Mouse (Mus musculus) left cerebral cortex, postnatal 10 days (tissue): Measurements from ENCODE around the gene Stat5a. TPM values are rescaled to one million over a fixed set of nuclear protein-coding genes. Genes with fewer than 3 reads are reported as not detected.

ENCODE experiments used
- DNase-seq, 2 experiments: peaks; one replicate each; pipeline ENCODE4 v3.0.0; 2021 to 2022; ENCODE audit warnings: low spot score in 2 of 2, mixed read lengths in 1 of 2; ENCODE audit errors: extremely low spot score in 1 of 2
- intact Hi-C: fragments of 180-260 bp; cut with DNase I; formaldehyde crosslinking; loops from one replicate; pipeline ENCODE4 v1.15.1; 2025
- total RNA-seq, 2 experiments: library from RNA; stranded (reverse); gene quantifications; 2 replicates each; pipeline ENCODE4 v1.2.3; 2021

The Stat5a gene
- total RNA-seq, 2 experiments from 2014 or later: 2.0 to 3.4 TPM

DNA sequence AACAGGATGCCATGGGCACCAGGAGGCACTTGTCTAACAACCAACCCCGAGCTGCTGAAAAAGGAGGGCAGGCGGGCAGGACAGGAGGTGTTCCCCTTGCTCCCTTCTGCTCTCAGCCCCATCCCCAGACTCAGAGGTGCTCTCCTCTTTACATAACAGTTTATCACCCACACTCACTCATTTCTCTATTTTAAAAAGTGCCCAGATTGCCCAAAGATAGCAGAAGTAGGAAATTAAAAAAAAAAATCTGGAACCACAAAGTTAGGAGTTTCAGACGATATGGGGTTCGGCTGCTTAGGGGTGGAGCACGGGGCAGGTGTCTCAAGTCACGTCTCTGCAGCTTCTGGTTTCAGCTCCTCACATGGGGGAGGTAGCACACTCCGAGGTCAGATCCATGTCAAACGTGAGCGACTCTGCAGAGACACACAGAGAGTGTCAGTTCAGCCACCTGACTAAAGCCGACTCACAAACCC is 29.2 kb downstream of the Stat5a start:
- intact Hi-C loops: no loop called here
- DNase-seq: no peak

DNA sequence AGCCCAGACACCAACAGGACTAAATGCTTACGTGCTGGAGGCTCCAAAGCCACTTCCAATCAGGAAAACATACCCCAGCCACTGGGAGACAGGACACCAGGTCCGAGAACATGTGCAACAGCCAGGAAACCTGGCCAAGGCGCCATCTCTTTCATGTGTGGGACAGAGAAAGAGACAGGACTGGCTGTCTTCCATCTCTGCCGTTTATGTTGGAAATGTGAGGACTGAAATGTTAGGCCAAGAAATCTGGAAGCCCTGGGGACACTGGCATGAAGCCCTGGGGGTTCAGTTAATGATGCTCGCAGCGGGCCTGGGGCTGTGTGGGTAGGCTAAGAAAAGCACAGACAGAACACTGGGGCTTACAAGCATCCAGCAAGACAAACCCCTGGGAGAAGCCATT is 31.3 kb downstream of the Stat5a start:
- intact Hi-C loops: no loop called here
- DNase-seq: peak in 1 of 2 experiments; percentile 46

DNA sequence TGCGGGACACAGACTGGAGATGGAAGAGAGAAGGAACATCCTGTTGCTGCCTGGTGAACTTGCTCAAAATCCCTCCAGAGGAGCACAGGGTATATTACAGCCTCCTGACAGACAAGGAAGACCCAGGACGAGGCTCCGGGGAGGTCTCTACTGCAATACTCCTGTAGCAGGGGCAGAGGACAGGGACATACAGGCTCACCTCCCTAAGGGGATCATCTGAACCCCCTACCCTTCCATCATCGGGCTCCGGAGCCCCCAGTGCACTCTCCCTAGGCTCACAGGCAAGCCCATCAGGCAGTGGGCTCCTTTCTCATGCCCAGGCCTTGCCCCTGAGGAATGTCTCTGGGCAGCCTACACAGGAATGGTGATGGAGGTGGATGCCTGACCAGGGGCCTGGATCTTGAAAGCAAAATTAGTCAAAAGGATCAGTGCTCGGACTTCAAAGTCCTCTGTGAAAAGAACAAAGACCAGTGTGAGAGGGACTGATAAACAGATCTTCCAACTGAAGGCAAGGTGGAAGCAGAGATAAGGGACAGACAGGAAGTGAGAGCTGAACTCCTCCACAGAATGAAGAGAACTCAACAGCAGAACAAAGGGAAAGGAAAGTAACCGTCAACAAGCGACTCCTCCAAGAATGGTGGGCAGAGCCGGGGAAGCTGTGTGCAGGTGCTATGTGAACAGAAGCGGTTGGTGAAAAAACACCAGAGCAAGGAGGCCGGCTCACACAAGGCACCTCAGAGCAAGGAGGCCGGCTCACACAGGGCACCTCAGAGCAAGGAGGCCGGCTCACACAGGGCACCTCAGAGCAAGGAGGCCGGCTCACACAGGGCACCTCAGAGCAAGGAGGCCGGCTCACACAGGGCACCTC is 32.3 kb downstream of the Stat5a start:
- intact Hi-C loops: no loop called here

DNA sequence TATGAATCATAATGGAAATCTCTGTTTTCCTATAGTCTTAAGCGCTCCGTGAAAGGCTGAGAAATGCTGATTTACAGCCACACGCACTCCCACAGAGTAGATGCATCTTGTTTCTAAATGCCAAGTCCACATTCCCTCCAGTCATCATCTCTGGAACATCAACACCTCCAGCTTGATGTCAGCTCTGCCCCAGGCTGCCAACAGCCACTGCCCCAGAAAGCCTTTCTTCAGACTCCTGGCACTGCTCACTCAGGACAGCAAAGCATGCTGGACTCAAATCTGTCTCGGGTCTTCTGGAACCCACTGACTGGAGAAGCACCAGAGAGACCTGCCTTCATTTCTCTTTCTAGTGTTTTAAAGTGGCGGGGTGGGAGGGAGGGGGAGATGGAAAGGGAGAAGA is 33.3 kb downstream of the Stat5a start:
- intact Hi-C loops: no loop called here
- no peak for DNase-seq

More for the DNA sequence above, 32.3 kb downstream of the Stat5a start:
- no peak for DNase-seq

DNA sequence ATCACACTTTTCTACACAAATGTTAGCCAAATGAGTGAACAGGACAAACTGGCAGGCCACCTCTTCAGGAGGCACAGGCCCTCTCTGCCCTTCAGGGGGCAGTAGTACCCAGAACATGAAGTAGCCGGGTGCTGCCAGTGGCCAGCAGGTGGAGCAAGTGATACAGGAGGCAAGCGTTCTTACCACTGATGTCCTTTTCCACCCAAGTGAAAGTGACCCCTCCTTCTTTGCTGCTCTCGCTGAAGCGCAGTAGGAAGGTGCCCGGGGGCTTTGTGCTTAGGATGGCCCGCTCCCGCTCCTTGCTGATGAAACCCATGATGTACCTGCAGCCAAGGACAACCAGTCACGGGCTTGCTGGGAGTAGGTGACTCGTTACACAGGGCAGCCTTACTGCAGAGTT is 34.3 kb downstream of the Stat5a start:
- peak; percentile 72 to 91 for DNase-seq
- intact Hi-C loops: loop anchor here (1.0 kb wide), 1 partner anchor 64 kb away; no protein-coding TSS in a partner anchor

DNA sequence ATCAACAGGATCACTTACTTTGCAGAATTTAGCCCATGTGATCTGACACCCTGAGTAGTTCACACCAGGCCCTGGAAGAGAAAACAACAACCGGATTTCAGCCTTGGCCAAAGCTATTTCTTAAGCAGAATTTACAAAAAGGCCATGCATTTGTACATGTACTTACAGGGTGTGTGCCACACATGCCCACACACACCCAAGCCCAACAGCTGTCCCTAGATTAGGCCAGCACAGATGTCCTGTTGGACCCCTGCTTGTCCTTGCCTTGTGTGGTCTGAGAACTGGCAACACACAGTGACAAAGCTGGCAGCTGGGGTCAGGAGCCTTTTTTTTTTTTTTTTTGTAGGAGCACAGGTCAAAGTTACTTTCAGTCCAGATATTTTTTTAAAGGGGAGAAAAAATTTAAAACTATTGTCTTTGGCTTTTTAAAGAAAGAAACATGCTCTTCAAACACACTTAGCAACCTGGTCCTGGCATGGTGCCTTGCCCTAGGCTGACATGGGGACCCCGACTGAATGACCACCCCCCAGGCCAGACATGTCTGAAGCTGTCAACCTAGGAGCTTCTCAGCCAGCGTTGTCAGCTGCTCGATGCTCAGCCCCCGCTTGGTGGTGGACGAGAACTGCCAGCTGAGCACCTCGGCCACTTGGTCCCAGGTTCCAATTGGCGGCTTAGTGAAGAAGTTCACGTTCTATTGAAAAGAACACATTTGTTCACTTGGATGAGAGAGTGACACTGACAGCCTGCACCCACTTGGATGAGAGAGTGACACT is 35.2 kb downstream of the Stat5a start:
- no peak for DNase-seq
- intact Hi-C loops: no loop called here

DNA sequence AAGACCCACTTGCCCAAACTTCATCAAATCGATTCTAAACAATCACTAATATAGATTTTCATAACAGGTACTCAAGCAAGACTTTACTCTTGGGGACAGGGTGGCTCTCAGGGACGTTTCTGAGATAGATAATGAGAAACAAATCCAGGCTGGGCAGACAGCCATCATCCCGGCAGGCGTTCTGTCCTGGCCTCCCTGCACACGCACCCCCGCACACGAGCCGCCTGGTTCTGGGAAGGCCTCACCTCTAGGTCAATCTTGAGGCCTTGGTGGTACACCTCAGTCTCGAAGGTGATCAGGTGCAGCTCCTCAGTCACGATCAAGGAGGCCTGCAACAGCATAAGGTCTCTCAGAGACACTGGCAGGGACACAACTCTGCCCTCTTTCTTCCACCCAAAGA is 36.9 kb downstream of the Stat5a start:
- intact Hi-C loops: no loop called here
- DNase-seq: no peak

DNA sequence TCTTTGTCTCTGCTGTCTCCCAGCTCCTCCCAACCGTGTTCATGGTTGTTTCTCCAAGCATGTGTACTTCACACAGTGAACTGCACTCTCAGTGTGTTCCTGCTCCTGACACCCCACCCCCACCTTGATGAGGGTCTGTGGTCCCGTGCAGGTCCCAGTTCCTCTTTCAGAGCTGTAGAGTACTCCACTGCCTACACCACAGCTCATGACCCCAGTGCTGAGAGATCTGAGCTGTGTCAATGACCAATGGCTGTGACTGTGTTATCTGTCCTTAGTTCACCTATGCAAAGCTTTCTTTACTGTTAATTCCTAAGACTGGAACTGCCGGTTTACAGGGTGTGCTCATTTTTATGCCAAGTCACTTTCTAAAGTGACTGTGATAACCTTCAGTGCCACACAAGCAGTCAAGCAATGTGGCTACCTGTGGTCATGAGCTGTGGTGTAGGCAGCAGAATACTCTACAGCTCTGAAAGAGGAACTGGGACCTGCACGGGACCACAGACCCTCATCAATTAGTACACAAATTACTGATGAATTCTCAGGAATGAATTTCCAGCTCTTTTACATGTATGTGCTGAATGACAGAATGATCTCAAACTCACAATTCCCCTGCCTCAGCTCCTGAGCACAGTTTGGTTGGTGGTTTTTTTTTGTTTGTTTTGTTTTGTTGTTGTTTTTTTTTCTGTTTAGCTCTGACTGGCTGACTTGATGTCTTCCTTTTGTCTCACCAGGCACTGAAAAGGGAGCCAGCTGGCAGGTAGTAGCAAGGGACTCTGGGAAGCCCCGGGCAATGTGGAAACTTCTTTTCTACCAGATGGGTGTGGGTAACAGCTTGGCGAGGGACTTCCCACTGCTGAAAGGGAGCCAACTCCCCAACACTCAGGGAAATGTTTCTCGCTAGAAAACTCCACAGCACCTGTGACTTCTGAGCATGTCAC is 38.4 kb downstream of the Stat5a start:
- intact Hi-C loops: no loop called here
- peak in 1 of 2 experiments; percentile 48 for DNase-seq

DNA sequence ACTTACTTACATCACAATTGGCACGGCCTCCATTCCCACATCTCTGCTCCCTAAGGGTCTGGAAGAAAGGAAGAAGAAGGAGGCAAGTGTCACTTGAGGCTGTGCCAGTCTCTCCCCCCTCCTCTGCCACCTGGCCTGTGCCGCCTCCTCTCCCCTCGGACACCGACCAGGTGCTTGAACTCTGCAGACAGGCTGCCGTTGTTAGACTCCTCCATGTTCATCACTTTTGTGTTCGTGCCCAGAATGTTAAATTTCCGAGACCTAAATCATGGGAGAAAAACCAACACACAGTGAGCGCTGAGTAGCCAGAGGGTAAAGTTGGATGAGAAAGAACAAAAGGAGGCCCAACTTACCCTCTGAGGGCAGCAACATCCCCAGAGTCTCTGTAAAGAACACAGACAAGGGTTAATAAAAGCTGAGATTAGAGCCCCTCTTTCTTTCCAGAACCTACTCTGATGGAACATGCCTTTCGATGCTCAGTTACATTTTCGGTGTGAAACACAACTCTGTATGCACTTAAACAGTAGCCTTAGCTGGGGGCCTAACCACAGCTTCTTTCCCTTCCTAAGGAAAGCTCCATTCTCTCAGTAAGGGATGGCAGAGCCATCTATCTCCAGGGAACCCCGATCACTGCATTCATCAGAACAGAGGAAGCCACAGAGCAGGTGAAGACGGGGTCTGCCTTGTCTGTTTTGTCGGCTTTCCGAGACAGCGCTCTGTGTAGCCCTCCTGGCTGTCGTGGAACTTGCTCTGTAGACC is 39.5 kb downstream of the Stat5a start:
- no peak for DNase-seq
- intact Hi-C loops: no loop called here

DNA sequence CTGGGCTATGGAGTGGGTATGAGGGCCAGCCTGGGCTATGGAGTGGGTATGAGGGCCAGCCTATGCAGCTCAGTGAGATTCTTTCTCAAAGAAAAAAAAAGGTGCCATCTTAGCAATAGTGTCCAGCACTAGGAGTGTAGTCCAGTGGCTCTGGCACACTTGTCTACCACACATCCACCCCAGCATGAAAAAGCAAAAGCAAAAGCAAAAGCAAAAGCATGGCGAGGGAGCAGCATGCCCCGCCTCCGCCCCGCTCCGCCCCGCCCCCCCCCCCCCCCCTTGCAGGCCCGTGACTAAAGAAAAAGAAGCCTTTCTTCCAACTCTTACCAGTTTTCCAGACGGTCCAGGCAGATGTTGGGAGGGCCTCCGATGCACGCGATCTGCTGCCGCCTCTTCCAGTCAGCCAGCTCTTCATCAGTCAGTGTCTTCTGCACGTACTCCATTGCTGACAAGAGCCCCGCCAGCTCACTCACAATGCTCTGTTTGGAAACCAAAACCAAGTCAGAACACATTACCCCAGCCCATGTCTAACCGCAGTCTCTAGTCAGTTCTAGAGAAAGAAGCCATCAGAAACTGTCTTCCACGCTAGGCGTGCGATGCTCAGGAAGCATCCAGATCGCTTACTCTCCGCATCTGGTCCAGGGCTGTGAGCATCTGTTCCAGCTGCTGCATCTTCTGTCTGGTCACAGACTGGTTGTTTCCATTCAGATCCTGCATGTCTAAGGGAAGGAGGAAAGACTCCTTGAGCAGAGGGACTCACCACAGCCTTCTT is 45.6 kb downstream of the Stat5a start:
- intact Hi-C loops: no loop called here
- no peak for DNase-seq

DNA sequence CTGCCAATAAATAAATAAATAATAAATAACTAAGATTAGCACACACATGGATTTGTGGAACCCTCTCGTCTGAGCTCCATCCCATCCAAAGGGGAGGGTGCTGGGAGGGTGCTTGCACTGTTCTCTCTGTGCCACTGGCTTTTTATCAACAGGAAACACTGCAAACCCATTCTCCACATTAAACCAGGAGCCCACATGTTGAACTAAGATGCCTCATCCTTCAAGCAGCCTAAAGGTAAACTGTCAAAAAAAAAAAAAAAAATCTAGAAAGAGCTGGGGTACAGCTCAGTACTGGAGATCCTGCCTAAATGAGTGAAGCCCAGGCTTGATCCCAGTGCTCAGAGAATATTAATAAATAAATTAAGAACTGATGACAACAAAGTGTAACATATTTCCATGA is 46.8 kb downstream of the Stat5a start:
- intact Hi-C loops: no loop called here
- no peak for DNase-seq

DNA sequence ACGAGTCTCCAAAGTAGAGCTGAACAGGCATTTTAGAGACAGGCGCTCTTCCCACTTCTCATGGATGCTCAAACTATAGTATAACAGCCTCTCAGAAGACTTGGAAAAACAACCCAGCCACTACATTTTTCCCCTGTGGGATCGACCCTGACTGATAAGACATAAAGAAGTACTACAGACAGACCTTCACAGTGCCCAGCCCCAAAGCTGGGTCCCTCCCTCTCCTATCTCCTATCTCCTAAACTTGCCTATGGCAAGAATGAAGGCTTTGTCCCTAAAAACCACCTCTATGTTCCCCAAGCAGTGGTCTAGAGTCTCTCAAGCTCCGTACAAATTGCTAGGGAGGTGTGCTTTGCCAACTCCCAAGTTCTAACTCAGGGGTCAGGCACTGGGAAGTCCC is 47.7 kb downstream of the Stat5a start:
- DNase-seq: no peak
- intact Hi-C loops: no loop called here

DNA sequence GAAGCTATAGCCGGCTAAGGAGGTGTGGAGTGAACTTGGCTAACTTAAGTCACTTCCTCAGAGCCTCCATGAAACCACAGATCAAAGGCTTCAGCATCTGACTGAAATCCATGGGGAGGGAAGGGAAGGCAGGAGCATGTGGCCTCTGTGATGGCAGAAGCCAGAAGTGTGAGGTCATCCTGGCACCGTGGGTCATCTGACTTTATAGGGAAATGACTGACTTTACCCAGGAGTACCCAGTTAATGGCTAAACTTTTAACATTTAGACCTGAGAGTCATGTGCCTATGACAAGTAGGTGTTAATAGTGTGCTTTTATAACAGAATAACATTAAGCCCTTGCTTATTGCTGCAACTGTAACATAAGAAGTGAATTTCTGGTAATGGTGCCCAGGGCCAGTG is 49.0 kb downstream of the Stat5a start:
- intact Hi-C loops: no loop called here
- no peak for DNase-seq

DNA sequence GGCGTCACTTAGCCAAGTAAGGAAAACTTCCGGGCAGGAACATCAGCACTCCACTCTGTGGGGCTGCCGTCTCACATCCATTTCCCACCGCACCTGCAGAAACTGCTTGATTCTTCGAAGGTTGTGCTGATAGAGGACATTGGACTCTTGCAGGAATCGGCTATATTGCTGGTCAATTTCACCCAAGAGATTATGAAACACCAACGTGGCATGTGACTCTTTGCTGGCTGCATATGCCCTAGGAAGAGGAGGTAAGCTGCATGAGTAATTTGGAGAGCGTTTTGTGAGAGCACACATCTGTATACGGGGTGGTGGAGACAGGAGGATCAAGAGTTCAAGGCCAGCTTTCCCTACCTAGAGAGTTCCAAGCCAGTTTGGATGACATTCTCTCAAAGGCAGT is 49.4 kb downstream of the Stat5a start:
- DNase-seq: no peak
- intact Hi-C loops: no loop called here

DNA sequence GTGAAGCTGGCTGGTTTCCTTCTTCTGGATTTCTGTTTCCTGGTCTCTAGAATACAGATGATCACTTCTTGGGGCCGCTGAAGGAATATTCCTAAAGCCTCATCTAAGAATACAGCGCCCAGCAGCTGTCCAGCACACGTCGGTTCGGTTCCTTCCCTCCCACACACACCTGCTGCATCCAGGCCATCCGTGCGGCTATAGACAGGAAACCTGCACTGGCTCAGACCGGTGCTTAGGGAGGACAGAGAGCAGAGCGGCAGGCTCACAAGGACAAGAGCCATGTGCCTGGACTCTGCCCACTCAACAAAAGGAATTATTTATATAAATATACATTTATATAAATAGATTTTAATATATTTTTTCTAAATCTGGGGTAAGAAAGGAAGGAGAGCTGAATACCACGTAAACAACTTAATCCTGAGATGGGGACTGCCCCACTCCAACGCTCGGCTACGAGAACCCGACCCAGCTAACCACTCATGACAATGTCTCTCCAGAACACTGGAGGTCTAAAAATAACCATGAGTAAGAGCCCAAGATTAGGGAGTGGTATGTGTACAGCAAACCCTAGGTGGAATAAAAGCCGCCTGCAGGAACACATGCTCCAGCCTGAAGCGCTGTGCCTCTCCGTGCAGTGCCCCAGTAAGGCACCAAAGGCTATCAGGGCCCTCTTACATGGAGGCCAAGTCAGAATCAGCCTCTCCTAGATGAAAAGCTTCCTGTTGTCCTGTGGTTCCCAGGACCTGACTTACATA is 53.4 kb downstream of the Stat5a start:
- intact Hi-C loops: no loop called here
- DNase-seq: no peak

DNA sequence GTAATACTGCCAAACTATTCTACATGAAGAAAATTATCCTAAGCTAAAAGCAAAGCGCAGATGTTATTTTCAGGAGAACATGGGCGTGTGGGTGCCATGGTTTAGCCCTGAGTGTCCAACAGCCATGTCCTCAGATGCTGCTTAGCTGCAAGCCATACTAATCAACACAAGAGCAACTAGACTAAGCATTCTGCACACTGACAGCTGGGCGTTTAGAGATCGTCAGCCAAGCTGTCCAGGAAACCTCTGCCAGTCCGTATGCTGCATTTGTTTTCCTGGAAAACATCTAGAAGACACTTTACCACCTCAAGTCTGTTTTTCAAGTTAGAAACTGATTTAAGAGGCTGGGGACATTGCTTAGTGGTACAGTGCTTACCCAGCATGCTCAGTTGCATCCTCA is 55.3 kb downstream of the Stat5a start:
- DNase-seq: no peak
- intact Hi-C loops: no loop called here

DNA sequence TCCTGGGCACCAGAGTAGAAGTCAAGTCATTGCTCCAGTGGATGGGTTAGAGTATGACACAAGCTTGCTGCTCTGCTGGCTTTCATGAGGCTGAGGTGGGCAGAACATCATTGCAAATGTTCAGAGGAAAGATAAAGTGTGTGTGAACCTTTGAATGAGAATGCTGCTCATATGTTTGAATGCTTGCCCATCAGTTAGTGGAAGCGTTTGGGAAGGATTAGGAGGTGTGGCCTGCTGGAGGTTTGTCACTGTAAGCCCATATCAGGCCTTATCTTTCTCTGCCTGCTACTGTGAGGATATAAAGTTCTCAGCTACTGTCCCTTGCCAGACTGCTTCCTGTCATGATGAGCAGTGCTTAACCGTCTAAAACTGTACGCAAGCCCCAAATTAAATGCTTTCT is 55.9 kb downstream of the Stat5a start:
- DNase-seq: no peak
- intact Hi-C loops: no loop called here
